Mouse (Mus musculus): ENCODE measurements at regions not wholly inside any gene's neighbourhood (a gene's known extent, or its start where the extent isn't known, plus 50 kb on each side); places are given as distances from the start of the nearest gene placed in this dataset.

GRCm38 (mm10) chr2:3871748-3872147 lies 145.8 kb upstream of the Frmd4a start:
- no peaks in the 10 kb centered on the region for H3K36me3 ChIP-seq (replicated peaks in 1 of 2; ENCODE audit: control insufficient read depth in 1 of 2, insufficient read depth in 1 of 2, low read length in 1 of 2)

DNA sequence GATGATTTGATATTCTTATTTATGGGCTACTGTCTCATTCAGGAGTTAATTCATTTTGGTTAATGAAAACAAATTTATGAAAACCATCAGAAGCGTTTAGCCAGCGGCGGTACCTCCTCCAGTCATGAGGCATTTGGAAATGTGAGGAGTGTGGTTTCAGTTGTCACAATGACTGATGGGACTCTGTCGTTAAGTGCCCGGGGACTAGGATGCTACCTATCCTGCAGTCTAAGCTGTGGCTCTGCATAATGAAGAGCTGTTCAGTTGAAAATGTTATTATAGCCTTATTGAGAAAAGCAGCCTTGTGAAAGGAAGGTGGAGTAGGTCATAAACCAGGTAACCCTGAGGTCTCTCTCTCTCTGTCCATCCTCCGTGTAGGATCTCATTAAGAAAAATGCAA lies 130.5 kb upstream of the Frmd4a start:
- H3K9ac ChIP-seq (ENCODE audit: insufficient read depth, low read depth), result no peak overlapping the region
- dilution Hi-C loops (cut with MboI; ENCODE audit: extremely low pct_ligation_motif_present, extremely low pct_unique_long_range_greater_than_20kb, low sequenced_read_pairs) (no loop called here), in situ Hi-C loops (cut with MboI; ENCODE audit: low pct_ligation_motif_present, low pct_unique_long_range_greater_than_20kb, low sequenced_read_pairs) (no loop called here)
- H3K79me2 ChIP-seq (replicated peaks; ENCODE audit: control insufficient read depth, extremely low read depth, insufficient read depth, poor library complexity, severe bottlenecking), result 0 out of 2 replicates have a peak, but pooled peaks cover 2% of the 10 kb centered on the region
- no peak for DNase-seq (ENCODE audit: extremely low read depth)
- TF ChIP-seq JUN (IDR thresholded peaks at IDR 0.05; ENCODE audit: insufficient read depth, low read depth, low read length), result no peak
- no peak for TF ChIP-seq RCOR1 (conservative IDR thresholded peaks at IDR 0.05; ENCODE audit: low read depth, low read length)
- no peak for TF ChIP-seq E2F4 (IDR thresholded peaks at IDR 0.05; ENCODE audit: insufficient replicate concordance, low read depth, low read length)
- no peak for TF ChIP-seq ZC3H11A (IDR thresholded peaks at IDR 0.05; ENCODE audit: low read depth, low read length)
- TF ChIP-seq RAD21 (IDR thresholded peaks at IDR 0.05; ENCODE audit: low read depth, low read length), result no peak
- TF ChIP-seq CTCF (conservative IDR thresholded peaks at IDR 0.05 in 1 of 2, IDR thresholded peaks at IDR 0.05 in 1 of 2; ENCODE audit: low read depth in 2 of 2, low read length in 2 of 2), result no peak
- TF ChIP-seq MAFK (IDR thresholded peaks at IDR 0.05; ENCODE audit: insufficient replicate concordance, low read length), result no peak
- no peak for TF ChIP-seq NELFE (IDR thresholded peaks at IDR 0.05; ENCODE audit: low read depth, low read length)
- TF ChIP-seq ELF1 (IDR thresholded peaks at IDR 0.05; ENCODE audit: low read depth, low read length), result no peak
- TF ChIP-seq CHD2 (IDR thresholded peaks at IDR 0.05; ENCODE audit: low read length), result no peak
- no peak for TF ChIP-seq JUND (conservative IDR thresholded peaks at IDR 0.05; ENCODE audit: low read depth, low read length)
- no peak for TF ChIP-seq MXI1 (IDR thresholded peaks at IDR 0.05; ENCODE audit: low read depth, low read length)
- no peak overlapping the region for H3K4me2 ChIP-seq (ENCODE audit: insufficient read depth, low read depth, poor library complexity, severe bottlenecking)
- 0 out of 4 replicates have a peak, but pooled peaks cover 0 to 3% of the 10 kb centered on the region in 2 experiments for H3K4me1 ChIP-seq (ENCODE audit: control insufficient read depth in 1 of 2, insufficient read depth in 2 of 2)
- no peaks in the 10 kb centered on the region for H3K27me3 ChIP-seq (replicated peaks)
- no peaks in the 10 kb centered on the region for H3K36me3 ChIP-seq (replicated peaks in 1 of 2; ENCODE audit: control insufficient read depth in 1 of 2, insufficient read depth in 1 of 2, low read length in 1 of 2)
- no peaks in the 10 kb centered on the region for H3K9me3 ChIP-seq (replicated peaks; ENCODE audit: low read length)
- H3K27ac ChIP-seq (ENCODE audit: insufficient read depth, low read depth), result no peak overlapping the region
- no peak overlapping the region for H3K4me3 ChIP-seq (replicated peaks in 1 of 3; ENCODE audit: low read depth in 2 of 3, low read length in 2 of 3, poor library complexity in 1 of 3)

More at GRCm38 (mm10) chr2:3871748-3872147, 145.8 kb upstream of the Frmd4a start:
- dilution Hi-C loops (cut with MboI; ENCODE audit: extremely low pct_ligation_motif_present, extremely low pct_unique_long_range_greater_than_20kb, low sequenced_read_pairs), result no loop called here
- Histone ChIP-seq H3K9ac (ENCODE audit: insufficient read depth, low read depth) (no peak overlapping the region), H3K9me3 (replicated peaks; ENCODE audit: low read length) (no peaks in the 10 kb centered on the region), H3K79me2 (replicated peaks; ENCODE audit: control insufficient read depth, extremely low read depth, insufficient read depth, poor library complexity, severe bottlenecking) (no peaks in the 10 kb centered on the region), H3K4me1 (ENCODE audit: control insufficient read depth in 1 of 2, insufficient read depth in 2 of 2) (no peaks in the 10 kb centered on the region), H3K27ac (ENCODE audit: insufficient read depth, low read depth) (no peak overlapping the region), H3K4me2 (ENCODE audit: insufficient read depth, low read depth, poor library complexity, severe bottlenecking) (no peak overlapping the region), H3K4me3 (replicated peaks in 1 of 3; ENCODE audit: low read depth in 2 of 3, low read length in 2 of 3, poor library complexity in 1 of 3) (no peak overlapping the region), H3K27me3 (replicated peaks) (no peaks in the 10 kb centered on the region)
- DNase-seq (ENCODE audit: extremely low read depth), result no peak
- TF ChIP-seq NELFE (IDR thresholded peaks at IDR 0.05; ENCODE audit: low read depth, low read length) (no peak), HCFC1 (IDR thresholded peaks at IDR 0.05; ENCODE audit: low read depth, low read length) (no peak), NRF1 (IDR thresholded peaks at IDR 0.05; ENCODE audit: low read depth, low read length) (no peak), SIN3A (IDR thresholded peaks at IDR 0.05; ENCODE audit: low read length) (no peak)
- in situ Hi-C loops (cut with MboI; ENCODE audit: low pct_ligation_motif_present, low pct_unique_long_range_greater_than_20kb, low sequenced_read_pairs), result no loop called here

Measured in CH12.LX (cell line).